ENCODE assay signal across 8 mouse cellular contexts in genomic region chr13:83731481-83732006, GRCm38 (mm10).
DNase-seq lines count a peak whose midpoint lies in the region; ATAC-seq lines count a peak whose summit lies in the region.

No protein-coding gene starts in this region.

- WGBS in liver, embryonic 11.5 days, result under 1% methylated on average over 10 of the region's 10 CpGs
- under 1% methylated on average over 9 of the region's 10 CpGs for WGBS in embryonic facial prominence, embryonic 14.5 days
- 2% methylated on average over 8 of the region's 10 CpGs for WGBS in intestine, embryonic 15.5 days
- 0% methylated on average over 9 of the region's 10 CpGs for WGBS in neural tube, embryonic 14.5 days

- H3K27me3 ChIP-seq in liver, embryonic 11.5 days (replicated peaks; ENCODE audit: control insufficient read depth, insufficient read depth, low read length), result peaks cover 84% of the 10 kb centered on the region
- H3K27me3 ChIP-seq in embryonic facial prominence, embryonic 14.5 days (replicated peaks; ENCODE audit: control insufficient read depth, insufficient read depth, low read length), result peaks cover 93% of the 10 kb centered on the region
- peaks cover 61% of the 10 kb centered on the region for H3K27me3 ChIP-seq in intestine, embryonic 15.5 days (replicated peaks)
- H3K27me3 ChIP-seq in neural tube, embryonic 14.5 days (ENCODE audit: control insufficient read depth, insufficient read depth, low read length), result no peaks in the 10 kb centered on the region

- H3K4me2 ChIP-seq in liver, embryonic 11.5 days, result peak overlapping the region; percentile 86
- H3K4me2 ChIP-seq in embryonic facial prominence, embryonic 14.5 days (ENCODE audit: low read depth, low read length), result peak overlapping the region; percentile 90
- peak overlapping the region; percentile 96 for H3K4me2 ChIP-seq in intestine, embryonic 15.5 days (replicated peaks)
- peak overlapping the region; percentile 81 for H3K4me2 ChIP-seq in neural tube, embryonic 14.5 days (ENCODE audit: low read depth, low read length)

- no peaks in the 10 kb centered on the region for H3K36me3 ChIP-seq in liver, embryonic 11.5 days (ENCODE audit: control insufficient read depth, insufficient read depth, low read length)
- no peaks in the 10 kb centered on the region for H3K36me3 ChIP-seq in embryonic facial prominence, embryonic 14.5 days (ENCODE audit: control insufficient read depth, insufficient read depth, low read length)
- H3K36me3 ChIP-seq in intestine, embryonic 15.5 days, result no peaks in the 10 kb centered on the region
- H3K36me3 ChIP-seq in neural tube, embryonic 14.5 days (ENCODE audit: control insufficient read depth, insufficient read depth, low read length), result peaks cover 7% of the 10 kb centered on the region; the same call in 1 of the 2 replicates

- no peak overlapping the region for H3K27ac ChIP-seq in liver, embryonic 11.5 days (ENCODE audit: low read depth, low read length)
- peak overlapping the region; percentile 86; the same call in 1 of the 2 replicates for H3K27ac ChIP-seq in embryonic facial prominence, embryonic 14.5 days (replicated peaks; ENCODE audit: low read depth, low read length)
- H3K27ac ChIP-seq in intestine, embryonic 15.5 days, result no peak overlapping the region
- H3K27ac ChIP-seq in neural tube, embryonic 14.5 days (ENCODE audit: low read depth, low read length), result peak overlapping the region; percentile 100

- H3K4me1 ChIP-seq in liver, embryonic 11.5 days (replicated peaks; ENCODE audit: control insufficient read depth, insufficient read depth, low read length), result no peaks in the 10 kb centered on the region
- H3K4me1 ChIP-seq in embryonic facial prominence, embryonic 14.5 days (ENCODE audit: control insufficient read depth, insufficient read depth, low read length), result 0 out of 2 replicates have a peak, but pooled peaks cover 3% of the 10 kb centered on the region
- peaks cover 12% of the 10 kb centered on the region; the same call in 1 of the 2 replicates for H3K4me1 ChIP-seq in intestine, embryonic 15.5 days (replicated peaks)
- no peaks in the 10 kb centered on the region for H3K4me1 ChIP-seq in neural tube, embryonic 14.5 days (ENCODE audit: control insufficient read depth, insufficient read depth, low read length)

- DNase-seq in liver, embryonic 11.5 days (ENCODE audit: low spot score), result no peak
- no peak for DNase-seq in liver
- no peak for DNase-seq in embryonic facial prominence, embryonic 14.5 days (ENCODE audit: low spot score)
- no peak for DNase-seq in gastrocnemius, postnatal 25 days
- DNase-seq in adrenal gland, adult 2 months, result no peak
- DNase-seq in adrenal gland, postnatal 10 days, result no peak

- ATAC-seq in liver, embryonic 11.5 days (replicated peaks; ENCODE audit: low FRiP score), result no peak
- no peak for ATAC-seq in embryonic facial prominence, embryonic 14.5 days (ENCODE audit: low read depth)
- no peak for ATAC-seq in intestine, embryonic 15.5 days
- no peak for ATAC-seq in neural tube, embryonic 14.5 days (ENCODE audit: low read depth)

- peak overlapping the region; percentile 56; the same call in 1 of the 2 replicates for H3K9ac ChIP-seq in liver, embryonic 11.5 days (ENCODE audit: low read depth, low read length)
- peak overlapping the region; percentile 75 for H3K9ac ChIP-seq in embryonic facial prominence, embryonic 14.5 days (ENCODE audit: low read depth, low read length)
- H3K9ac ChIP-seq in intestine, embryonic 15.5 days, result peak overlapping the region; percentile 61; the same call in 1 of the 2 replicates
- H3K9ac ChIP-seq in neural tube, embryonic 14.5 days (replicated peaks; ENCODE audit: low read depth, low read length), result peak overlapping the region; percentile 100

- H3K4me3 ChIP-seq in liver, embryonic 11.5 days (ENCODE audit: low read depth, low read length), result peak overlapping the region; percentile 63
- H3K4me3 ChIP-seq in embryonic facial prominence, embryonic 14.5 days (ENCODE audit: low read depth, low read length), result peak overlapping the region; percentile 66
- peak overlapping the region; percentile 63 for H3K4me3 ChIP-seq in intestine, embryonic 15.5 days (replicated peaks)
- peak overlapping the region; percentile 90 for H3K4me3 ChIP-seq in neural tube, embryonic 14.5 days (ENCODE audit: low read depth, low read length)

- no peaks in the 10 kb centered on the region for H3K9me3 ChIP-seq in liver, embryonic 11.5 days (ENCODE audit: control insufficient read depth, low read length)
- H3K9me3 ChIP-seq in embryonic facial prominence, embryonic 14.5 days (ENCODE audit: control insufficient read depth, low read length), result no peaks in the 10 kb centered on the region
- no peaks in the 10 kb centered on the region for H3K9me3 ChIP-seq in intestine, embryonic 15.5 days
- no peaks in the 10 kb centered on the region for H3K9me3 ChIP-seq in neural tube, embryonic 14.5 days (ENCODE audit: control insufficient read depth, low read length)

Comparison
In these comparisons a context has a peak if more than half of its experiments do, and no peak if none do; other contexts are left out.
1. H3K27ac ChIP-seq: peak in embryonic facial prominence, embryonic 14.5 days (single experiment) and neural tube, embryonic 14.5 days (single experiment); none in liver, embryonic 11.5 days (single experiment) and intestine, embryonic 15.5 days (single experiment).
2. Peak in every context shown above with its lines, with median percentiles within 50 percentile points of each other: H3K4me2 ChIP-seq, H3K4me3 ChIP-seq and H3K9ac ChIP-seq.